Mouse (Mus musculus): Measurements from ENCODE around the gene Gigyf1.

- TF ChIP-seq EP300 (optimal IDR thresholded peaks at IDR 0.05) (no peak), CTCF (IDR thresholded peaks at IDR 0.05; ENCODE audit: low read depth) (no peak)
These were observed 22.6 kb downstream of the Gigyf1 start for GRCm38 (mm10) chr5:137540991-137541390.
